Mouse (Mus musculus): ENCODE measurements around the gene Dennd1c.

The Dennd1c gene

DNA sequence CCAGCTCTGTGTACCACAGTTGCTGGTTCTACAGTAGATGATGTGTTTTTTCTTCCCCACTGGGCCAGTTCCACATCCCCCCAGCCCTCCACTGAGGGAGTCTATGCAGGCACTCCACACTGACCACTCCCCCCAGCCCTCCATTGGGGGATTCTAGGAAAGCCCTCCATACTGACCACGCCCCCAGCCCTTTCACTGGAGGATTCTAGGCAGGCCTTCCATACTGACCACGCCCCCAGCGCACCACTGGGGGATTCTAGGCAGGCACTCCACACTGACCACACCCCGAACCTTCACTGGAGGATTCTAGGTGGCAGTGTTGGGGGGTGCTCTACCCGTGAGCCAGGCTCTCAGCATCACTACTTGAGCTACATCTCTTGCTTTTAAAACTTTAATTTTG, 30.9 kb downstream of the Dennd1c start:
- DNase-seq = peak in 1 of 2 experiments; percentile 47

DNA sequence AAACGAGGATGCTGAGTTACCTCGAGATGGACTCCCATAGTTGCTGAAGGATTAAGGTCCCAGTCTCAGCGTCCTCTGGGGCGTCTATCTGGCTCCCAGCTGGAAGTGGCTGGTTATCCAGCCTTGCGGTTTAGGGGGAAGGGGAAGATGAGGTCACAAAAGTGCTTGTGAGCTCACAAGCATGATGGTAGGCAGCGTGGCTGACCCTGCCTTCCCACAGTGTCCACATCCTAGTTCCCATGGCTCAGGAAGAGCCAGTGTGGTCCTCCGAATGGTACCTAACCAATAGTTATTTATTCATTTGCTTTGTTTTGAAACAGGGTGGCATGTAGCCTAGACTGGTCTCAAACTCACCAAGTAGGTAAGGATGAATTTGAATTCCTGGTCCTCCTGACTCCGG, 36.8 kb downstream of the Dennd1c start, which contains the start of gene Slc25a41:
TSS of gene Slc25a41 (minus strand) at position 101 of the 400 bp plus-strand sequence.
- no peak for DNase-seq

DNA sequence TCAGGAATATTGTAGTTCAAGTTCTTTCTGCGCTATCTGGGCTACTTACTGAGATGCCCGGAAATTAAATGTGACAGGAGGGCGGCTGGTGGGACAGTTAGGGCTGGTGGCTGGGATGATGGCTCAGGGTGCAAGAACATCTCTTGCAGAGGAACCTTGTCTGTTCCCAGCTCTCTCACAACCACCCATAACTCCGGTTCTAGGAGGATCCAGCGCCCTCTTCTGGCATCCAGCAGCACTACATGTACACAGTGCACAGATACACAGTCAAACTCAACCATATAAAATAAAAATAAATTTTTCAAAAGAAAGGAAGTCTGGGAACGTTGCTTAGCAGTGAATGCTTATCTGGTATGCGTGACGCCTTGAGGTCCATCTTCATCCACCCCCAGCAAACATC, 39.3 kb downstream of the Dennd1c start:
- DNase-seq = no peak

DNA sequence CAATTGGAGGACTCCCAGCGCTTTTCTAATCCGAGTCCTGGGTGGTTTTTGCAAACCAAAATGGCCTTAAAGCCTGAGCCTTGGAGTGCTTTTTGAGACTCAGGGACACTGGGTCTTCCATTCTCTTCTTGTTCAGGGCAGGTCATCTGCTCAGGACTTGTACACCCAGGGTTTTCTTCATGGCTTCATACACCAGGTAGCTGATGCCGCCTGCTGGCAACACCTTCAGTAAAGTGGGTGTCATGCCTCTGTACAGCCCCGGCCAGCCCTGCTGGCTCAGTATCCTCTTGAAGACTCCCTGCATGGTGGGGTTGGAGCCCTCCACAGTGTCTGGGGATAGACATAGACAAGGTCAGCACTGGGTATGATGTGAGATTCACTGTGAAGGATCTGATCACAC, 45.5 kb downstream of the Dennd1c start:
- DNase-seq = no peak

DNA sequence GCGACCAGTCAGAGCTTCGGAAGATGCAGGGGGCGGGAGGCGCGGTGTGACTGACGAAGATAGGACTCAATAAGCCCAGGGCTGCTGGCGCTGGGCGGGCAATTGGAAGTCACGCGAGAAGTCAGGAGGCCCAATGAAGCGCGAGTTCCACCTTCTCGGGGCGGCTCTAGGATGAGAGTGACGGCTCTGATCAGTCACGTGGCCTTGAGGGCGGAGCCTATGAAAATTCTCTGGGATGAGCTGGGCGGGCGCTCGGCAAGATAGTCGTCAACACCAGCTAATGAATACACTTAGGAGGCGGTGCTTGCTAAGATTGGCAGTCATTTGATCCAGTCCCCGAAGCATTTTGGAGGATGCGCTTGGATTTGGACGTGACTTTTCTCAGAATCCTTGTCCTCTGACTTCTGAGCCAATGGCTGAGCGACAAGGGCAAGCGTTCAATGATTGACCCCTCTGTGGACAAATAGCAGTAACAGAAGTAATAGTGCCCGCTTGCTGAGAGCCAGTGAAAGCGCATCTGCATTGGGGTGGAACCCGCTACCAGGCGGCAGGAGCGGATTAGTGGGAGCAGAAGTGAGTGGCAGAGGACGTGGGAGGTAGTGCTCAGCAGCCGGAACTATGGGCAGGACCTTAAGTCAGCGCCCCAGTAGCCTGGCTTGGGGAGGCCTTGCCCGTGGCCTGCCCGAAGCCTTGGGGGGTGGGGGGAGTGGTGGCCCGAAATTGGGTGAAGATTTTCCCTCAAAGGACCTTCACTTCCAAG, 46.5 kb downstream of the Dennd1c start:
- DNase-seq = peak; percentile 99 to 100

DNA sequence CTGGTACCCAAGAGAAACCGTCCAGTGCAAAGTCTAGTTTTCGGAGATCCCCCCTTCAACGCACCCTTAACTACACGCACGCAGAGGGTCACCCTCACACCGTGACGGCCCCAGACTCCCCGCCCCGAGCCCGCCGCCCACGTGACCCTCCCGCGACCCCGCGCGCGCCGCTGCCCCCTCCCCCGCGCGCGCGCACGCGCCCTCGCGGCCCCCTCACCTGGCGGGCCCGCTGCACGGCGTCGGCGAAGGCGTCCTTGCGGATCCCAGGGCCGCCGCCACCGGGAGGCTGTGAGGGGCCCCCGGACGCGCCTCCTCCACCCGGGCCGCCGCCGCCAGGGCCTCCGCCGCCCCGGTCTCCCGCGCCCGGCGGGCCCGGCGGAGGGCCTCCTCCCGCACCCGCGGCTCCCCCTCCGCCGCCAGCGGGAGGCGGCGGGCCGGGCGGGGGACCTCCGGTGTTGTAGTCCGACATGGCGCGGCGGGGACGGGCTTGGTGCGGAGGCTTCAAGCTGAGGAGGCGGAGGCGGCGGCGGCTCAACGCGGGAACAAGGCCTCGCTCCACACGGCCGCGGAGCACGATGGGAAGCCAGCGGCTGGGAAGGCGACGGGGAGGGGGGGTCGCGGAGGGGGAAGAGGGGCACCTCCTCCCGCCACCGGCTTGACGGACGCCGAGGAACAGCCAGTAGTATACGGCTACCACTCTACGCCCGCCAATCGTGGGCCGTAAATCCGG, 47.2 kb downstream of the Dennd1c start, which contains the start of gene Khsrp:
TSS of gene Khsrp (minus strand) at position 592 of the 730 bp plus-strand sequence.
- peak; percentile 82 to 98 for DNase-seq

DNA sequence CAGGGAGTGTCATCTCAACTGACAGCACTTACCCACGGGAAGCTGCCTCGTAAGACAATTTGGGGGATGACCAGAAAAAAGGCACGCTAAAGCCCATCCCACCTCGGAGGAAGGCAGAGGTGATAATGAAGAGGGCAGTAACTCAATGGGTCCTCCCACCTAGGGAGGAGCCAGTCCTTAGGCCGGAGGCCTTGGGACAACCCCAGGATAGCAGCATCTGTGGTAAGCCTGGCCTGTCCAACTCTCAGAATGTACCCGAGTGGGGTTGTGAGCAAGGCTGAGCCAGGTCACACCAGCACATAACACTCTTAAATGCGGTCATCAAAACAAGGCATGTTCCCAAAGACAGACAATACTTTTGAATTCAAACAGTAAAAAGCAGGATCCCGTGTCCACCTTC, 48.6 kb downstream of the Dennd1c start:
- DNase-seq = no peak

DNA sequence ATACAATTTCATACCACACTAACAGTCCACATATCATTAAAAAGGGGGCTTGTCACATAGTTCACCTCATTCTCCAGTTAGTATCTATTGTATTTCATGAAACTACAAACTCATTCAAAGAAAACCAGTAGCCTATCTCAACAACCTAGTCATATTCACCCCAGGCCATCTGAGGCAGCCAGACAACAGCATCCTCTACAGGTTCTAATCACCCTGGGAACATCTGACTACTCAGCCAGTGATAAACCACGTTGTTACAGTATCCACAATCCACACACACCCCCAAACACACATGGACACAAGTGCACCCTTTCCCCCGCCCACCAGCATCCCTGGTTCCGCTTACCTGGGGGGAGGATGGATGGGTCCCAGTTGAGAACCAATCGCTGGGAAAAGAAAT, 50.8 kb downstream of the Dennd1c start:
- no peak for DNase-seq

DNA sequence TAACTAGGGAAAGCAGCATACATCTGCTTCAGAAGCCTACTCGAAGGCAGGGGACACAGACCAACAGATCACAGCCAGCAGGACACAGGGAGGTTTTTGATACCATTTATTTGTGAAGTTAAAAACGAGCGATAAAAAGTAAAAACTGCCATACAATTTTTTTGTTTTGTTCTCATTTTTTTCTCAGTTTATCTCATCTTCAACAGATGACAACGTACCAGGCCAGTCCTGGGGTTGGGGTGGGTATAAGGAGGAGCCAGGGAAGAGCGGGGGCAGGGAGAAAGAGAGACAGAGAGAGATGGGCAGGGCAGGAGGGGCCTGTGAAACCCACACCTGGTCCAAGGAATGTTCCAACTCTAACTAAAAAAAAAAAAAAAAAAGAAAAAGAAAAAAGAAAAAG, 57.4 kb downstream of the Dennd1c start:
- DNase-seq = no peak

DNA sequence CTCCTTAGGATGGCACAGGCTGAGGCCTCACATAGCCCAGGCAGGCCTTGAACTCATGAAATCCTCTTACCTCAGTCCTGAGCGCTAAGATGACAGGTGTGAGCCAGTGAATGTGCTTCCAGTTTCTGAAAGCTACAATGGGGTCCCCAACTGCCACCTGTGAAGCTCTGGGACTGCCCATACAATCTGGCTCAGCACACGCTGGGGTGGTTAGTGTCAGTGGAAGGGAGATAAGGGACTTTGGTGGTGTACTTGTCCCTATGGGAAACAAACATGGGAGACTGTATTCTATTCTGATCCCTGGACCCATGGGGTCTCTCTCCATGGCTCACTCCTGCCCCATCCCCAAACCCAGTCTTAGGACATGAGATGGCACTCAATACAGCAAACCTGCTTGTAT, 58.6 kb downstream of the Dennd1c start:
- no peak for DNase-seq
